Mouse (Mus musculus) forebrain, embryonic 14.5 days (tissue): Measurements from ENCODE around the gene Mettl21a. TPM values are rescaled to one million over a fixed set of nuclear protein-coding genes. Genes with fewer than 3 reads are reported as not detected.

Experiments used
- ATAC-seq: fragments of 200-750 bp; cut with Nextera tagmentation; 2 replicates; pipeline ENCODE4 v1.8.0; 2017; ENCODE audit warnings: mild to moderate bottlenecking, moderate library complexity
- DNase-seq: peaks from one replicate; pipeline ENCODE4 v3.0.0-alpha.2; 2015; ENCODE audit warnings: low spot score
- H3K27ac ChIP-seq: fragments of 300-500 bp; sonication (generic); 2 replicates; pipeline ENCODE4 v1.5.1; 2014; ENCODE audit warnings: low read depth, mild to moderate bottlenecking, control low read depth, low read length, moderate library complexity
- H3K27me3 ChIP-seq: fragments of 300-500 bp; sonication (generic); replicated peaks from 2 replicates; pipeline ENCODE4 v1.6.1; 2014; ENCODE audit warnings: low read length, control low read depth, mixed read lengths; ENCODE audit not compliant: control insufficient read depth, insufficient read depth
- H3K36me3 ChIP-seq: fragments of 300-500 bp; sonication (generic); 2 replicates; pipeline ENCODE4 v1.6.1; 2014; ENCODE audit warnings: low read length, control low read depth; ENCODE audit not compliant: control insufficient read depth, insufficient read depth
- H3K4me1 ChIP-seq: fragments of 300-500 bp; sonication (generic); 2 replicates; pipeline ENCODE4 v1.6.1; 2014; ENCODE audit warnings: antibody characterized with exemption, low read length, control low read depth; ENCODE audit not compliant: control insufficient read depth, insufficient read depth
- H3K4me2 ChIP-seq: fragments of 300-500 bp; sonication (generic); 2 replicates; pipeline ENCODE4 v1.6.1; 2014; ENCODE audit warnings: mild to moderate bottlenecking, control low read depth, low read length
- H3K4me3 ChIP-seq: fragments of 300-500 bp; sonication (generic); 2 replicates; pipeline ENCODE4 v1.5.1; 2014; ENCODE audit warnings: low read depth, low read length, control low read depth
- H3K9ac ChIP-seq: fragments of 300-500 bp; sonication (generic); 2 replicates; pipeline ENCODE4 v1.6.1; 2014; ENCODE audit warnings: mild to moderate bottlenecking, low read length, control low read depth, moderate library complexity
- H3K9me3 ChIP-seq: fragments of 300-500 bp; sonication (generic); replicated peaks from 2 replicates; pipeline ENCODE4 v1.6.1; 2016; ENCODE audit warnings: low read length, control low read depth, mixed read lengths; ENCODE audit not compliant: control insufficient read depth
- WGBS: fragments of 180-500 bp; shearing (Covaris S2); extraction: QIAGEN DNeasy Blood & Tissue Kit; methylation state at CpG from one replicate; pipeline ENCODE4 v1.1.7; 2014; 5-methylcytosine and 5-hydroxymethylcytosine counted together
- polyA plus RNA-seq: library from polyadenylated mRNA; unstranded; fragments of >200 nt; fragmentation: Nextera tagmentation; extraction: Ambion mirVana; gene quantifications from 2 replicates; pipeline ENCODE4 v1.2.1, GENCODE M21; 2014

The Mettl21a gene
- polyA plus RNA-seq, 1 experiment from 2014 or later = 25.8 TPM

GRCm38 (mm10) chr1:64641069-64641468, 24.0 kb upstream of the Mettl21a start:
- WGBS = 76% methylated on average over 6 of the region's 6 CpGs
- no peaks in the 10 kb centered on the region for H3K27me3 ChIP-seq
- H3K9ac ChIP-seq = no peak overlapping the region
- no peak overlapping the region for H3K27ac ChIP-seq
- DNase-seq (peak; percentile 65), ATAC-seq (peak; percentile 73; the same call in 1 of the 2 replicates)
- H3K9me3 ChIP-seq = no peaks in the 10 kb centered on the region
- H3K36me3 ChIP-seq = no peaks in the 10 kb centered on the region
- no peaks in the 10 kb centered on the region for H3K4me1 ChIP-seq
- H3K4me3 ChIP-seq = no peak overlapping the region
- no peak overlapping the region for H3K4me2 ChIP-seq

GRCm38 (mm10) chr1:64639279-64639678, 22.2 kb upstream of the Mettl21a start:
- Histone ChIP-seq H3K9me3 (no peaks in the 10 kb centered on the region), H3K36me3 (no peaks in the 10 kb centered on the region), H3K4me2 (no peak overlapping the region), H3K4me3 (no peak overlapping the region), H3K4me1 (no peaks in the 10 kb centered on the region), H3K27me3 (no peaks in the 10 kb centered on the region), H3K27ac (no peak overlapping the region), H3K9ac (no peak overlapping the region)
- WGBS = 90% methylated on average over 6 of the region's 6 CpGs
- DNase-seq (no peak), ATAC-seq (no peak)

- H3K9ac ChIP-seq = no peak overlapping the region
- no peaks in the 10 kb centered on the region for H3K4me1 ChIP-seq
- H3K9me3 ChIP-seq = no peaks in the 10 kb centered on the region
- DNase-seq (no peak), ATAC-seq (no peak)
- no peaks in the 10 kb centered on the region for H3K36me3 ChIP-seq
- 69% methylated on average over 2 of the region's 2 CpGs for WGBS
- no peak overlapping the region for H3K27ac ChIP-seq
- no peaks in the 10 kb centered on the region for H3K27me3 ChIP-seq
- H3K4me3 ChIP-seq = no peak overlapping the region
- no peak overlapping the region for H3K4me2 ChIP-seq
These were observed 18.6 kb upstream of the Mettl21a start for GRCm38 (mm10) chr1:64635624-64636023.

GRCm38 (mm10) chr1:64633237-64633636, 16.2 kb upstream of the Mettl21a start:
- no peaks in the 10 kb centered on the region for H3K36me3 ChIP-seq
- no peak overlapping the region for H3K27ac ChIP-seq
- ATAC-seq = no peak
- no peaks in the 10 kb centered on the region for H3K27me3 ChIP-seq
- DNase-seq = no peak
- WGBS = 82% methylated on average over 3 of the region's 3 CpGs
- no peak overlapping the region for H3K4me3 ChIP-seq
- no peak overlapping the region for H3K4me2 ChIP-seq
- H3K4me1 ChIP-seq = no peaks in the 10 kb centered on the region
- H3K9ac ChIP-seq = no peak overlapping the region
- H3K9me3 ChIP-seq = no peaks in the 10 kb centered on the region

- DNase-seq = peak; percentile 23
These were observed 14.5 kb upstream of the Mettl21a start for GRCm38 (mm10) chr1:64631526-64631925.

GRCm38 (mm10) chr1:64625214-64625613, 8.2 kb upstream of the Mettl21a start:
- H3K27ac ChIP-seq = no peak overlapping the region
- H3K9ac ChIP-seq = no peak overlapping the region
- no peak overlapping the region for H3K4me3 ChIP-seq
- H3K9me3 ChIP-seq = no peaks in the 10 kb centered on the region
- no peak for DNase-seq
- no peaks in the 10 kb centered on the region for H3K36me3 ChIP-seq
- no peak for ATAC-seq
- H3K4me1 ChIP-seq = no peaks in the 10 kb centered on the region
- H3K27me3 ChIP-seq = no peaks in the 10 kb centered on the region
- no peak overlapping the region for H3K4me2 ChIP-seq

More at GRCm38 (mm10) chr1:64631526-64631925, 14.5 kb upstream of the Mettl21a start:
- Histone ChIP-seq H3K27ac (no peak overlapping the region), H3K4me1 (no peaks in the 10 kb centered on the region), H3K36me3 (no peaks in the 10 kb centered on the region), H3K4me3 (no peak overlapping the region), H3K27me3 (no peaks in the 10 kb centered on the region), H3K9ac (no peak overlapping the region), H3K4me2 (no peak overlapping the region), H3K9me3 (no peaks in the 10 kb centered on the region)
- WGBS = 65% methylated on average over 5 of the region's 5 CpGs
- ATAC-seq = no peak

- Histone ChIP-seq H3K36me3 (no peaks in the 10 kb centered on the region), H3K4me1 (no peaks in the 10 kb centered on the region), H3K4me3 (no peak overlapping the region), H3K4me2 (no peak overlapping the region), H3K9me3 (no peaks in the 10 kb centered on the region), H3K27ac (no peak overlapping the region), H3K9ac (no peak overlapping the region), H3K27me3 (no peaks in the 10 kb centered on the region)
- no peak for ATAC-seq
- no peak for DNase-seq
- 70% methylated on average over 12 of the region's 12 CpGs for WGBS
These were observed 6.8 kb upstream of the Mettl21a start for GRCm38 (mm10) chr1:64623558-64624435.

- WGBS = 91% methylated on average over 5 of the region's 5 CpGs
- DNase-seq = no peak
- H3K27me3 ChIP-seq = no peaks in the 10 kb centered on the region
- no peak overlapping the region for H3K4me2 ChIP-seq
- no peaks in the 10 kb centered on the region for H3K9me3 ChIP-seq
- no peak overlapping the region for H3K9ac ChIP-seq
- no peak overlapping the region for H3K4me3 ChIP-seq
- no peak for ATAC-seq
- H3K27ac ChIP-seq = no peak overlapping the region
- peaks cover 9% of the 10 kb centered on the region for H3K4me1 ChIP-seq
- H3K36me3 ChIP-seq = no peaks in the 10 kb centered on the region
These were observed 4.1 kb upstream of the Mettl21a start for GRCm38 (mm10) chr1:64621116-64621515.

- ATAC-seq = no peak
- H3K36me3 ChIP-seq = 0 out of 2 replicates have a peak, but pooled peaks cover 1% of the 10 kb centered on the region
- H3K27ac ChIP-seq = no peak overlapping the region
- no peak for DNase-seq
- H3K4me1 ChIP-seq = peaks cover 14% of the 10 kb centered on the region
- H3K4me2 ChIP-seq = peak overlapping the region; percentile 71
- H3K9ac ChIP-seq = peak overlapping the region; percentile 97
- 62% methylated on average over 3 of the region's 3 CpGs for WGBS
- H3K4me3 ChIP-seq = peak overlapping the region; percentile 80
- H3K9me3 ChIP-seq = no peaks in the 10 kb centered on the region
- H3K27me3 ChIP-seq = no peaks in the 10 kb centered on the region
These were observed 1.2 kb upstream of the Mettl21a start for GRCm38 (mm10) chr1:64618226-64618625.
